Mouse (Mus musculus) hindbrain, postnatal 0 days (tissue): Measurements from ENCODE around the gene Ppp1r3c. TPM values are rescaled to one million over a fixed set of nuclear protein-coding genes. Genes with fewer than 3 reads are reported as not detected.

ENCODE experiments used
- ATAC-seq: fragments of 200-750 bp; cut with Nextera tagmentation; 2 replicates; pipeline ENCODE4 v1.8.0; 2017; ENCODE audit warnings: mild to moderate bottlenecking, moderate TSS enrichment, moderate library complexity
- DNase-seq: peaks from one replicate; pipeline ENCODE4 v3.0.0-alpha.2; 2015; ENCODE audit warnings: low spot score
- H3K27ac ChIP-seq: fragments of 300-500 bp; sonication (generic); 2 replicates; pipeline ENCODE4 v1.5.1; 2014; ENCODE audit warnings: mild to moderate bottlenecking
- H3K27me3 ChIP-seq: fragments of 300-500 bp; sonication (generic); 2 replicates; pipeline ENCODE4 v1.6.1; 2014; ENCODE audit warnings: low read length, mixed read lengths; ENCODE audit not compliant: insufficient read depth
- H3K36me3 ChIP-seq: fragments of 300-500 bp; sonication (generic); 2 replicates; pipeline ENCODE4 v1.6.1; 2014; ENCODE audit warnings: low read length, mixed read lengths; ENCODE audit not compliant: insufficient read depth
- H3K4me1 ChIP-seq: fragments of 300-500 bp; sonication (generic); 2 replicates; pipeline ENCODE4 v1.6.1; 2014; ENCODE audit warnings: antibody characterized with exemption, low read length, mixed read lengths; ENCODE audit not compliant: insufficient read depth
- H3K4me2 ChIP-seq: fragments of 300-500 bp; sonication (generic); 2 replicates; pipeline ENCODE4 v1.6.1; 2014; ENCODE audit warnings: low read depth, mild to moderate bottlenecking, low read length, moderate library complexity, mixed read lengths
- H3K4me3 ChIP-seq: fragments of 300-500 bp; sonication (generic); 2 replicates; pipeline ENCODE4 v1.5.1; 2014; ENCODE audit warnings: low read length
- H3K9ac ChIP-seq: fragments of 300-500 bp; sonication (generic); replicated peaks from 2 replicates; pipeline ENCODE4 v1.6.1; 2014; ENCODE audit warnings: mild to moderate bottlenecking, low read length, moderate library complexity, mixed read lengths
- H3K9me3 ChIP-seq: fragments of 300-500 bp; sonication (generic); 2 replicates; pipeline ENCODE4 v1.6.1; 2016; ENCODE audit warnings: low read length, mixed read lengths
- CTCF ChIP-seq: IDR thresholded peaks from 2 replicates; pipeline ENCODE4 v1.5.1; 2016; ENCODE audit warnings: antibody characterized with exemption, control low read depth, low read depth
- whole genome bisulfite sequencing: fragments of 180-500 bp; shearing (Covaris S2); extraction: QIAGEN DNeasy Blood & Tissue Kit; methylation state at CpG from one replicate; pipeline ENCODE4 v1.1.7; 2014; 5-methylcytosine and 5-hydroxymethylcytosine counted together
- polyA plus RNA-seq: library from polyadenylated mRNA; unstranded; fragments of >200 nt; fragmentation: Nextera tagmentation; extraction: Ambion mirVana; gene quantifications from 2 replicates; pipeline ENCODE4 v1.2.1, GENCODE M21; 2015
- total RNA-seq: library from RNA; depleted of rRNA; stranded (reverse); fragments of >200 nt; gene quantifications from 2 replicates; pipeline ENCODE4 v1.2.3, GENCODE M21; 2014

Ppp1r3c gene
- total and polyA plus RNA-seq, 2 experiments from 2014 or later: 12.9 to 33.6 TPM

- H3K27me3 ChIP-seq: no peaks in the 10 kb centered on the region
- no peak for ATAC-seq
- WGBS: 70% methylated on average over 3 of the region's 3 CpGs
Observed at GRCm38 (mm10) chr19:36698200-36698599, 38.3 kb downstream of the Ppp1r3c start.

GRCm38 (mm10) chr19:36696601-36697122 is 39.8 kb downstream of the Ppp1r3c start:
- H3K36me3 ChIP-seq: no peaks in the 10 kb centered on the region
- H3K9ac ChIP-seq: no peak overlapping the region
- no peak for TF ChIP-seq CTCF
- H3K4me2 ChIP-seq: no peak overlapping the region
- peak overlapping the region; percentile 83 for H3K27ac ChIP-seq
- H3K9me3 ChIP-seq: no peaks in the 10 kb centered on the region
- WGBS: 24% methylated on average over 7 of the region's 7 CpGs
- H3K27me3 ChIP-seq: no peaks in the 10 kb centered on the region
- DNase-seq: peak; percentile 81
- peaks cover 13% of the 10 kb centered on the region for H3K4me1 ChIP-seq
- H3K4me3 ChIP-seq: no peak overlapping the region
- peak; percentile 91 for ATAC-seq

More at GRCm38 (mm10) chr19:36698200-36698599, 38.3 kb downstream of the Ppp1r3c start:
- Histone ChIP-seq H3K9ac (no peak overlapping the region), H3K9me3 (no peaks in the 10 kb centered on the region), H3K4me1 (peaks cover 13% of the 10 kb centered on the region), H3K27ac (no peak overlapping the region), H3K4me2 (no peak overlapping the region), H3K36me3 (no peaks in the 10 kb centered on the region), H3K4me3 (no peak overlapping the region)
- DNase-seq: no peak
- no peak for TF ChIP-seq CTCF

- Histone ChIP-seq H3K27ac (no peak overlapping the region), H3K9me3 (no peaks in the 10 kb centered on the region), H3K27me3 (no peaks in the 10 kb centered on the region), H3K4me3 (no peak overlapping the region), H3K36me3 (no peaks in the 10 kb centered on the region), H3K4me2 (no peak overlapping the region), H3K4me1 (peaks cover 7% of the 10 kb centered on the region), H3K9ac (no peak overlapping the region)
- WGBS: 91% methylated on average over 2 of the region's 2 CpGs
- DNase-seq (no peak), ATAC-seq (no peak)
- TF ChIP-seq CTCF: no peak
Observed at GRCm38 (mm10) chr19:36693530-36693929, 42.9 kb downstream of the Ppp1r3c start.

- DNase-seq (no peak), ATAC-seq (no peak)
- Histone ChIP-seq H3K27ac (no peak overlapping the region), H3K27me3 (no peaks in the 10 kb centered on the region), H3K9me3 (no peaks in the 10 kb centered on the region), H3K4me1 (peaks cover 6% of the 10 kb centered on the region), H3K9ac (no peak overlapping the region), H3K4me2 (no peak overlapping the region), H3K4me3 (no peak overlapping the region), H3K36me3 (no peaks in the 10 kb centered on the region)
- no peak for TF ChIP-seq CTCF
- 87% methylated on average over 5 of the region's 5 CpGs for WGBS
Observed at GRCm38 (mm10) chr19:36691941-36692340, 44.5 kb downstream of the Ppp1r3c start.

- 96% methylated on average over 2 of the region's 2 CpGs for WGBS
- H3K36me3 ChIP-seq: no peaks in the 10 kb centered on the region
- H3K4me3 ChIP-seq: no peak overlapping the region
- no peaks in the 10 kb centered on the region; the same call in 1 of the 2 replicates for H3K4me1 ChIP-seq
- H3K27me3 ChIP-seq: no peaks in the 10 kb centered on the region
- H3K9me3 ChIP-seq: no peaks in the 10 kb centered on the region
- TF ChIP-seq CTCF: no peak
- DNase-seq: no peak
- H3K9ac ChIP-seq: no peak overlapping the region
- no peak overlapping the region for H3K4me2 ChIP-seq
- H3K27ac ChIP-seq: no peak overlapping the region
- ATAC-seq: no peak
Observed at GRCm38 (mm10) chr19:36691245-36691644, 45.2 kb downstream of the Ppp1r3c start.

GRCm38 (mm10) chr19:36689205-36689604 is 47.2 kb downstream of the Ppp1r3c start:
- DNase-seq (peak; percentile 46), ATAC-seq (0 out of 2 replicates have a peak, but pooled peaks have one; percentile 44)
- H3K4me1 ChIP-seq: no peaks in the 10 kb centered on the region

GRCm38 (mm10) chr19:36687843-36688637 is 48.4 kb downstream of the Ppp1r3c start:
- no peaks in the 10 kb centered on the region for H3K36me3 ChIP-seq
- TF ChIP-seq CTCF: no peak
- peak overlapping the region; percentile 65; the same call in 1 of the 2 replicates for H3K27ac ChIP-seq
- H3K4me3 ChIP-seq: no peak overlapping the region
- no peaks in the 10 kb centered on the region for H3K27me3 ChIP-seq
- H3K4me1 ChIP-seq: no peaks in the 10 kb centered on the region
- H3K4me2 ChIP-seq: no peak overlapping the region
- H3K9me3 ChIP-seq: no peaks in the 10 kb centered on the region
- WGBS: 43% methylated on average over 8 of the region's 8 CpGs
- DNase-seq (peak; percentile 77), ATAC-seq (peak; percentile 84)
- H3K9ac ChIP-seq: no peak overlapping the region

More at GRCm38 (mm10) chr19:36689205-36689604, 47.2 kb downstream of the Ppp1r3c start:
- Histone ChIP-seq H3K9ac (no peak overlapping the region), H3K27ac (peak overlapping the region; percentile 65; the same call in 1 of the 2 replicates), H3K4me3 (no peak overlapping the region), H3K9me3 (no peaks in the 10 kb centered on the region), H3K4me2 (no peak overlapping the region), H3K36me3 (no peaks in the 10 kb centered on the region), H3K27me3 (no peaks in the 10 kb centered on the region)
- no peak for TF ChIP-seq CTCF
- WGBS: 13% methylated on average over 5 of the region's 5 CpGs
